Mouse (Mus musculus) T-cell, adult 2 months (primary cell): ENCODE measurements around the gene Zc3h18.
A peak's percentile ranks its signal among the peaks of the same experiment; 100 is the strongest.

Source experiments
- DNase-seq: peaks from one replicate; pipeline ENCODE4 v3.0.0; 2022; ENCODE audit warnings: low spot score

Zc3h18 gene

GRCm38 (mm10) chr8:122347811-122348552 lies 28.4 kb upstream of the Zc3h18 start:
- DNase-seq = no peak

DNA sequence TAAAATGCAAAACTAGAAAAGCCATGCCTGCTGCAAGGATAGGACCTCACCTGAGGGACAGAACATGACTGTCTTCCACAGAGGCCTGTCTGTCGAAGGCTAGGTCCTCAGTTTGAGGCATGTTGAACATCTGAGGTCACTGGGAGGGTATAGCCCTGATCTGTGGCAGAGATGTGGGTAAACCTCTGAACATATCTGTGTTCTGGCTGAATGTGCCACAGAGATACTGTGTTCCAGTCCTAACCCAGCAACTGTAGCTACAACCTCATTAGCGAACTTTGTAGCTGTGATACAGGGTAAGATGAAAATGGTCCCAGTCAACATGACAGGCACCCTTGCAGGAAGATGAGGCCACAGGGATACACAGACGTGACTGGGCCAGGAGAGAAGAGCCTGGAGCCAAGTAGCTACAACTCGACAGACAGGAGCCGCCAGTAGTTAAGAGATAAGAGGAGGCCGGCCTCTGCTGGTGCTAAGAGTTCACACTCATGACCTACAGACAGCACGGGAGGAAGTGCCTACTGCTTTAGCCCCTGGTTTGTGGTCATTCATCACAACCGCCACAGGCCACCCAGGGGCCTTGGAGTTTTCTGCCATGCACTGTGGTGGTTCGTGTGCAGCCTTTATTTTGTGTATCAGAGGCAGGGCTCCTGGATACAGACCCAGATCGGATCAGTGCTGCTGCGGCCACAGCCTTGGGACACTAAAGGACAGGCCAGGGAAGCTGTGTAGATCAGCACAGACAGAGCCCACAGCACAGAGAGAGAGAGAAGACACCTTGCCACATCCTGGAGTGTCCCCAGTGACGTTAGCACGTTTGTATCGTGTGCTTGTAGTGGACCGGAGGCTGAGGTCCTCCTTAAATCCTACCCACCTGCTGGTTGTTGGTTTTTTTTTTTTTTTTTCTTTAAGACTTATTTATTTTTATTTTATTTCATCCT lies 26.8 kb upstream of the Zc3h18 start:
- no peak for DNase-seq

- DNase-seq = no peak
Measured at GRCm38 (mm10) chr8:122350309-122351089, 25.9 kb upstream of the Zc3h18 start.

GRCm38 (mm10) chr8:122354157-122354556 lies 22.3 kb upstream of the Zc3h18 start:
- DNase-seq = no peak

GRCm38 (mm10) chr8:122355642-122356606 lies 20.5 kb upstream of the Zc3h18 start:
- no peak for DNase-seq

GRCm38 (mm10) chr8:122357202-122357601 lies 19.2 kb upstream of the Zc3h18 start:
- no peak for DNase-seq

GRCm38 (mm10) chr8:122357641-122358040 lies 18.8 kb upstream of the Zc3h18 start:
- no peak for DNase-seq

DNA sequence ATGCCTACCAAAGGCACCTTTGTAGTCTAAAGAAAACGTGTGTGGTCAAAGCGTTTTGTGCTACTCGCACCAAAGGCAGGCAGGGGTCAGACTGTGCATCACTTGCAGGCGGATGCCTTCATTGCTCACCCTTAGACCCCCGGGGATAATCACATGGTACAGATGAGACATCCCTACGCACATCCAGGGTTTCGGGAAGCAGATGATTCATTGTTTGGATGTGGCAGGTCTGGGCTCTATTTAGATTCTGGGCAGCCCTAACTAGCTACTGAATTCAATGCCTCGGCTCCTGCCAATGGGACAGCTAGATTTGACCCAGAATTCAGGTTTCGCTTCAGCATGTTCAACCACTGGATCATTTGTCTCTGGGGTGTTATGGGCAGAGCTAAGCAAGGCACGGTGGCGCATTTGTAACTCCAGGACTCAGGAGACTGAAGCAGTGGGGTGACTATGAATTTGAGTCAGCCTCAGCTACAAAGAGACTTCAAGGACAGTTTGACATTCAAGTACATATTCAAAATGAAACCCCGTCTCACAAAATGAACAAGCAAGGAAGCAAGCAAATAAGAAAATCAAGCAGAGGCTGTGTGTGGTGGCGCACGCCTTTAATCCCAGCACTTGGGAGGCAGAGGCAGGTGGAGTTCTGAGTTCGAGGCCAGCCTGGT lies 17.2 kb upstream of the Zc3h18 start:
- no peak for DNase-seq

GRCm38 (mm10) chr8:122360696-122361416 lies 15.6 kb upstream of the Zc3h18 start, which contains the start of gene Trhr2:
Trhr2 (minus strand) TSS chr8:122360746.
- no peak for DNase-seq

DNA sequence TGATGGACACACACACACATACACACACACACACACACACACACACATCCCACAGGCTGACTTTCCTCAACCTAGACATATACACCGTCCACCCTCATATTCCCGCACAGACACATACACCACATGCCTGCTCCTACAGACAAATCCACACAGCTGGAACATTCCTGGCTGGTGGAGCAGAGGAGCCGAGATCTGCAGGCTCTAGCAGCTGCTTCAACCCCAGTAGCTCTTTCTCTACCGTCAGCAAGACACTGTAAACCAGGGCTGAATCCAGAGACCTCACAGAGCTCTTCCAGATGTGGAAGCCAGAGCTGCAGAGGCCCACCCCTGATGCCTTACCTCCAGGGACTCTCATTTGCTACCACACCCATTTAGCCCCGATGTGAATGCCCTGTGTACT lies 14.1 kb upstream of the Zc3h18 start:
- DNase-seq = no peak

GRCm38 (mm10) chr8:122362967-122363366 lies 13.4 kb upstream of the Zc3h18 start:
- DNase-seq = no peak

GRCm38 (mm10) chr8:122368494-122368893 lies 7.9 kb upstream of the Zc3h18 start:
- DNase-seq = no peak

GRCm38 (mm10) chr8:122369665-122370064 lies 6.7 kb upstream of the Zc3h18 start:
- DNase-seq = peak; percentile 20

GRCm38 (mm10) chr8:122371706-122372105 lies 4.7 kb upstream of the Zc3h18 start:
- DNase-seq = no peak

DNA sequence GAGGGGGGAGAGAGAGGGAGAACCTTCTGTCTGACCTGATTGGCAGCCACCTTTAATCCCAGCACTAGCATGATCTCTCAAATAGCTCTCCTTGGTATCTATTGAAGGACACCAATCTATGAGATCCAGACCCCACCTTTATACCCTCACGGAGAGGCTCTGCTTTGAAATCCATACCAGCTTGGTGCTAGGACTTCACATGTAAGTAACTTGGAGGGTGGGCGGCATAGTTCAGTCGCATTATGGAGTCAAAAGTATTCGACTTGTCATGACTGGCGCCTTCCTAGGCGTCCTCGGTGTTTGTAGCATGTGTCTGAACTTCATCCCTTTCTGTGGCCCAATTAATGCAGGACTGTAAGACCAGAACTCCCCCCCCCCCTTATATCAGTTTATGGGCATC lies 1.1 kb upstream of the Zc3h18 start:
- DNase-seq = no peak

DNA sequence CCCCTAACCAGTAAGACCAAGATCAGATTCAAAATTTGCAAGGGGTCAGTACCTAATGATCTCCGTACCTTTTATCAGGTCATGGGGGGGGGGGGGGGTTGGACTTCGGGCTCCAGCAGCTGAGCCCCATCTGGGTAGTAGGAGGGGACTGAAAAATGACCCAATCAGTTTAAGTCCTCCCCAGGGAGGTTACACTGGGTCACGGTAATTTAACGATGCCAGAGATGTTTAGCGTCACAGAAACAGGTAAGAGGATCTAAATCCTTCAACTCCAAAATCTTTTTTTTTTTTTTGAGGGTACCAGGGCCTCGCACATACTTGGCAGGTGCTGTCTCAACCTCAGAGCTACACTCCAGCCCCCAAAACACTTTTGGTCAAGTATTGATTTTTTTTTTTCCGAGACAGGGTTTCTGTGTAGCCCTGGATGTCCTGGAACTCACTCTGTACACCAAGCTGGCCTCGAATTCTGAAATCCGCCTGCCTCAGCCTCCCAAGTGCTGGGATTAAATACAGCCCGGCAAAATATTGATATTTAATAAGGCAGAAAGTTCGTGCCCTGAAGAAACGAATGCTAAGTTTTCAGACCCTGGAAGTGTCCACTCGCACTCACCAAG lies 551 bp upstream of the Zc3h18 start:
- no peak for DNase-seq

GRCm38 (mm10) chr8:122383039-122383438 lies 6.6 kb downstream of the Zc3h18 start:
- DNase-seq = no peak

GRCm38 (mm10) chr8:122389357-122389756 lies 12.9 kb downstream of the Zc3h18 start:
- DNase-seq = no peak

DNA sequence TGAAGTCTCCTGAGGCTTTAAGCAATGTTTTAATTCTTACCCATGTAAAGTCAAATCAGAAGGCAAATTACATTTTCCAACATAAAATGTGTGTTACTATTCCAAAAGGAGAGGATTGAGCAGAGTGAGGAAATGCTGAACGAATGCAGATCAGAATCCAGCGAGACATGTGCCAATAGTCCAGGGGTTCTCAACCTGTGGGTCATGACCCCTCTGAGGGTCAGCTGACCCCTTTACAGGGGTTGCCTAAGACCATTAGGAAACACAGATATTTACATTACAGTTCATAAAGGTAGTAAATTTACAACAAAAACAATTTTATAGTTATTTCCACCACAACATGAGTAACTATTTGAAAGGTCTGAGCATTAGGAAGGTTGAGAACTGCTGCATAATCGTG lies 14.3 kb downstream of the Zc3h18 start:
- no peak for DNase-seq
